Mouse (Mus musculus) hematopoietic stem cell, adult 5-6 weeks (primary cell): ENCODE data around the gene Ppil4. TPM values are rescaled to one million over a fixed set of nuclear protein-coding genes. Genes with fewer than 3 reads are reported as not detected.
A peak's percentile ranks its signal among the peaks of the same experiment; 100 is the strongest.

ENCODE experiments used
- ATAC-seq, 2 experiments: fragments of 125-278 bp in 1 of 2; replicated peaks in 1 of 2; 2 replicates each; pipeline ENCODE4 v1.8.0; 2016 to 2017; ENCODE audit warnings: inconsistent platforms in 2 of 2, mild to moderate bottlenecking in 2 of 2, moderate number of reproducible peaks in 2 of 2, low read depth in 1 of 2, moderate TSS enrichment in 1 of 2; ENCODE audit not compliant: low FRiP score in 2 of 2, poor library complexity in 2 of 2, severe bottlenecking in 2 of 2, insufficient read depth in 1 of 2, low TSS enrichment in 1 of 2
- total RNA-seq: library from RNA; stranded (forward); fragments of 172-1452, 232-1000 nt; gene quantifications from 2 replicates; pipeline ENCODE4 v1.2.3, GENCODE M21; 2017

Gene Ppil4
- total RNA-seq, 1 experiment from 2014 or later, result 99.6 TPM

DNA sequence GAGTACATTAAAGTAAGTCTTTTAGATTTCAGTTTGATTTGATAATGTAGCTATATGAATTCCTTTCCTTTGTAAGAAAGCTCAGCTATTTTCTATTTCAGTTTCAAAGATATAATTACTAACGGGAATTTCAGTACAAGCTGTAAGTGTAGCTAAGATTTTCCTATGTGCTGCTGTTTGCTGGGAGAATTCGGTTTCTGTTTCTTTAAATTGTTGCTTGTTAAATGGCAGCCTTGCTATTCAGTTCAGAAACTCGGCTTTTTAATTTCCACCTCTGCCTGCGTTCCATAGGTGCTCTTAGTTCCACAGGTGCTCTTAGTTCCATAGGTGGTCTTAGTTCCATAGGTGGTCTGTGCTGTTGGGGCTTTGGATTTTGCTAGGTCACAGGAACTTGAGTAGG, 26.5 kb downstream of the Ppil4 start:
- no peak for ATAC-seq

DNA sequence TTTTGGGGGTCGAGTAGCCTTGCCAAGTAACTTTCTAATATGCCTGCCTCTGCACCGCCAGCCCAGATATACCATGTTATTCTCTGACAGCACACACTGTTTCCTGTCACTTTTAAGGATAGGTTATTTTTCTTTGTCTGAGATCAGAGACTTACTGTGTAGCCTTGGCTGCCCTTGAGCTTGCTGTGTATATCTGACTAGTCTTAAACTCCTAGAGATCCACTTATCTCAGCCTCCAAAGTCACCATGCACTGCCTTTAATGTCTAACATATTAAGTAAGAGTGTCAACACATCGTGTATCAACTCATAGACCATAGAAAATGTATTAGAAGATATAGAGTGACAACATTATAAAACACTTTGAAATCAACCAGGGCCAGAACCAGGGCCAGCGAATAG, 26.9 kb downstream of the Ppil4 start:
- ATAC-seq, result no peak

DNA sequence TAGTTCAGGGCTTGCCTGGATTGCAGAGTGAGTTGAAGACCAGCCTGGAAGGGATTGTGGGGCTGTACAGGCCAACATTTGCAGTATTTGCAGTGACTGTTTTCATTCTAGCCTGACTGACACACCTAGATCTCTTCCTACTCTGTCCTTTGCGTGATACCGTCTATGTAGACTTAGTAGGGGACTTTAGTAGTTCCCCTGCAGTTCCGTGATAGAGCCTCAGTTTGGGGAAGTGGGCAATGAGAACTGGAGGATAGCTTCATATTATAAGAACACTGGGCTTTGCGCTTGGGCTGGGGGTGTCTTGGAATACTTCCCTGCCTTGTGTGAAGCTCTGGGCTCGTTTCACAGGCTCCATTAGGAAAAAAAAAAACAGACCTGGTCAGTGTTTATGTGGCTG, 27.5 kb downstream of the Ppil4 start:
- no peak for ATAC-seq

DNA sequence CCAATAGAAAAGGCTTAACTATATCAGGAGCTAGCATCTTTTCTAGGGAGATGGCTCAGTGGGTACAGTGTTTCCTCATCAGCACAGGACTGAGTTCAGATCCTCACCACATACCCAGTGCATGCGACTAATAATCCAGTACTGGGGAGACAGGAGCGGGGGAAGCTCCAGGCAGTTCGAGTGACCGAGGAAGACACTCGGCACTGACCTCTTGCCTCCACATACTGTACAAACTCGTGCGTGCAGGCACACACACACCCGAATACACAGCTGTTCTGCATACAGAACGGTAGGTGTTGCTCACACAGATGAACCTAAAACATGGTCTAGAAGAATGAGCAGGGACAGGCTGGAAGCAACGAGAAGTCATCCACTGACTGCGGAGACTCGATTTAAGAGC, 29.3 kb downstream of the Ppil4 start:
- ATAC-seq, result no peak

DNA sequence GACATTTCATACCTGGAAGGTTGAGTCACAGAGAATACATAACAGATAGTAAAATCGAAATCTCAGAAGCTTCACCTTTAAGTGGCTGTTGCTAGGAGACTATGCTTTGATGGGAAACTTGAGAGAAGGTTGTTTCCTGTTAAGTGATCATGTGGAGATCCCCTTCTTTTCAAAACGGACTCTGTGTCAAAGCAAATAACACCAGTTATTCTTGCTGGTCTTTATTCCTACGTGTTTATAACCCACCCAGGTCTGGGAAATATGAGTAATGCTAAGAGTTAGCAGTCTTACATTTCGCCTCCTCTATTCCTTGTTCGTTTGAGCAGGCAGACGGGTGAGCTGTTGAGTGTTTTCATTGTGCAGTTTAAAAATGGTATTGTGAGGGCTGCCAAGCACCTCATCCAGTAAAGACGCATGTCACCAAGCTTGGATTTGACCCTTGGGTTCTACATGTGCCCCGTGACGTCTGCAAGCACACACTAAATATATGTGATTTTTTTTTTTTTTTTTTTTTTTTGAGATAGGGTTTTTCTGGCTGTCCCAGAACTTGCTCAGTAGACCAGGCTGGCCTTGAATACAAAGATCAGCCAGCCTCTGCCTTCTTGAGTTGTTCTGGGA, 32.1 kb downstream of the Ppil4 start:
- ATAC-seq, result no peak

DNA sequence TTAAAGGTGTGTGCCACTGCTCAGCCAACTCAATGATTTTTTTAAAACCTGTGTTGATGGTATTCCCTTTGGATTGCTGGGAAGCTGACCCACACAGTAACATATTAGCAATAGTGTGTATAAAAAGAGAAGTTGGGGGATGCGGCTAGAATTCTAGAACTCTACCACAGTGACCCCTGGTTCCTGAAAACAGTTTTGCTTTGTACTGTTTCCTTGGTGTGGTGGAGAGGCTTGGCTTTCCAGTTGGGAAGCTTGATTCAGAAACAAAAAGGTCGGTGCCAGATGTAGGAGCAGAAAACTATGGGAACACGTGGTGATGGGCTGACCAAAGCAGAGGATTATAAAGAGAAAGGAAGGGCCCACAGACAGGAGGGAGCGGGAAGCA, 32.6 kb downstream of the Ppil4 start:
- ATAC-seq, result no peak

DNA sequence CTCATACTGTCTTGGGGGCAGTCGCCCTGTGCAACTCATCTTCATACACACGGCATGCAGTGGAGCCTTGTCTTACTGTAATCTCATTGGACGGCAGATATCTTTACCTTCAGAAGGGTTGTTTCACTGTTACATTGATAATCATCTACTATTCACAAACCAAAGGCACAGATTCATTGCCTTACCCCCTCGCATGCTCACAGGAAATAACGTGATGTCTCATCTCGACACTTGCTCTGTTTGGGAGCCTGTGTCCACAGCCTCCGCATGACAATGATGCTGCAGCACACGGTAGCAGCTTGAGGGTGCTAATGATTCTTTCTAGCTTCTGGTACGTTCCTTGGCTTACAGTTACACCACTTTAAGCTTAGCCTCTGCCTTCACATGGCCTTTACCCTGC, 33.4 kb downstream of the Ppil4 start:
- ATAC-seq, result no peak

DNA sequence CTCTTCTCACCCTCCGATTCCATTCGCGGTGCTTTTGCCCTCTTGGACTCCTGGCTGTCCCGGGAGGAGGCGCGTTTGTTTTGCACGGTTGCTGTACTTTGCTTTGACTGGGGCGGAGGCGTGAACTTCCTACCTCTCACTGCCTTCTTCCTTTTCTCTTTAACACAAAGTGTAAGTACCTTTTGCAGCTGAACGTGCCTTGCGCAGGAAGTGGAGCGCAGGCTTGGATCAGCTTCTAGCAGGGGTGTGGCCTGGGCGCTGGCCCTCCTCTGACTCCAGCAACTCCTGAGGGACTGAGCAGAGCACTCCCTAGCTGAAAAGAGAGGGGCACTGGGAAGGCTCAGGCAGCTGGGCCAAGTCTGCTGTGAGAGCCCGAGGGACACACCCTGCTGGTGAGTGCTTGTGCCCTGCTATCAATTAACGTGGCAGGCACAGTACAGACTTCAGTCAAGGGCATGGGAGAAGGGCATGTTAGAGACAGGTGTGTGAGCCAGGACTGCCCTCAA, 39.5 kb downstream of the Ppil4 start, which contains the start of gene Zc3h12d:
TSS of gene Zc3h12d (plus strand) at position 300 of the 506 bp plus-strand sequence.
- ATAC-seq, result peak; percentile 74 to 77

DNA sequence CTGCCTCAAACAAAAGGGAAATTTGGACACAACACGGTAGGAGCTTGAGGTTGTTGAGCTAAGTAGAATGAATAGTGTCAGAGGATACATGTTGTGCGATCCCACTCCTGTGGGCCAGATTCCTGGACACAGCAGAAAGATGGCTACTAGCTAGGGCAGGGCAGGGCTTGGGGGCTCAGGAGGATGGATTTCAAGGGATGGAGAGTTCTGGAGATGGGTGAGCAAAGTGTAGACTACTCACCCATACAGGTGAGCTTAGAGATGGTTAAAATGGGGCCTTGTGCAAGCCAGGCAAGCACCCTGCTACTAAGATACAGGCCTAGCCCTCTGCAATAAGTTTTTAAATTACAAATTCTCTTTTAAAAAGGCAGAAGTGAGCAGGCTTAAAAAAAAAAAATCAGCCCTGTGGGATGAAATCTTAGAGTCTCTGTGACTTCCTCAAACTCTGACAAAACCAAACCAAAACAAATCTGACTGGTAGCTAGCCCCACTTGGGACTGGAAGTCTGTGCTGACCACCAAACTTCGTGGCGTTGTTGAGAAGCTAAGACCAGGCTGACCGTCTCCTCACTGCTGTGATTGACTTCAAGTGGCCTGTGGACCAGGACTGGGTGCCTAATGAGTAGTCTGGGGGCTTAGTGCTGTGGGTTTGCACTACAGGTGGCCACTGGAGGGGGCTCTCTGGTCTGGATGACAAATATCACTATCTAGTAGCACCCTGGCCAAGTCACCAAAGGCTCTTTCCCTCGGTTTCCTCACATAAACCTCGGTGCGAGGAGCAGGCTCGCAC, 40.9 kb downstream of the Ppil4 start:
- no peak; a peak in 1 of 4 replicates for ATAC-seq

DNA sequence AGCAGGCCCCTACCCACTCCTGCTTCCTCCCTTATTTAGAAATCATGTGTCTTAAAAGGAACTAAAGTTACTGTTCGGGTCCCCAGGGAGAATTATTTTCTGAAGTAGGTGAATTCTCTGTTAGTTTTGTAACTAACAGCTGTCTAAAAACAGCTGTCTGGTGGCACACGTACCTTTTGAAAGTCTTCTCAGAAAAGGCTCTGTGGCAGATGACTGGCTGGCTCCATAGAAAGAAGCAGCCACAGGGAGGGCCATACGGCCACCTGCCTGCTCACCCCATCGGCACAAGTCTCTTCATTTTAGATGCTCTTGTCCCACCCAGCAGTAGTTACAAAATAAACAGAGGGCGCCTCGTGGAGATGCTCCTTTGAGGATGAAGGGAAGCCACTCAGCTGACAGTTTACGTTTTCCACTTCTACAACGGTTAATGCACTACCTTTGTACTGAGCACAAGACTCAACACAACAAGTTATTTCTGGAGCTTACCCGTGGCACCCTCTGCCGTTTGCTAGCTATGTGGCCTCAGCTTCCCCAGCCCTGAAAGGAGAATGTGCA, 42.1 kb downstream of the Ppil4 start:
- ATAC-seq, result no peak

DNA sequence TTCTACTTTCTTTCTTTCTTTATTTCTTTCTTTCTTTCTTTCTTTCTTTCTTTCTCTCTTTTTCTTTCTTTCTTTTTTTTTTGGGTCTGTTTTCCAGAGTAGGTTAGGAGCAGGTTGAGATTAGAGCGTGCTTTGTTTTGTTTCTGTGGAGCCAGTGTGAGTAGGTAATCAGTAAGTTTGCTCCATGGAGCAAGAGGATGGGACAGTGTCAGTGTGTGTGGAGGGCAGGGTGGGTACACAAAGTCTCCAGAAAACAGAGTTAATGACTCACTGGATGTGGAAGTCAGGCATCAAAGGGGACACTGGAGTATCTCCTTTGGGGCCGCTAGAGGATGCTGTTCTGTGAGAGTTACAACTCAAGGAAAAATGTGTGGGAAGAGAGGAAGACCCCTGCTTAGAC, 44.2 kb downstream of the Ppil4 start:
- ATAC-seq, result no peak

DNA sequence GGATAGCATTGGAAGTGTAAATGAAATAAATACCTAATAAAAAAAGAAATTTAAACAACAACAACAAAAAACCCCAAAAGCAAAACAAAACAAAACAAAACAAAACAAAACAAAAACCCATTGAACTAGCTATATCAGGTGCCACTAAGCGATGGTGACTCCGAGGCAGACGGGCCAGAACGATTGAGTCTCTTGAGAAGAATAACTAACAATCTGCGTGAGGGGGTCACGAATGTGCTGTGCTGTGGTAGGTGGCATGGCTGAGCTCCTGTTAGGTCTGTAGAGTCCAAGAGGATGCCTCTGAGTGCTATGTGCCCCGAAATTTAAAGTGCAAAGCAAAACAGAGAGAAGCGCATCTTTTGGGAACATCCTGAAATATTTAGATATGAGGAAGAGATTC, 44.8 kb downstream of the Ppil4 start:
- ATAC-seq, result no peak

DNA sequence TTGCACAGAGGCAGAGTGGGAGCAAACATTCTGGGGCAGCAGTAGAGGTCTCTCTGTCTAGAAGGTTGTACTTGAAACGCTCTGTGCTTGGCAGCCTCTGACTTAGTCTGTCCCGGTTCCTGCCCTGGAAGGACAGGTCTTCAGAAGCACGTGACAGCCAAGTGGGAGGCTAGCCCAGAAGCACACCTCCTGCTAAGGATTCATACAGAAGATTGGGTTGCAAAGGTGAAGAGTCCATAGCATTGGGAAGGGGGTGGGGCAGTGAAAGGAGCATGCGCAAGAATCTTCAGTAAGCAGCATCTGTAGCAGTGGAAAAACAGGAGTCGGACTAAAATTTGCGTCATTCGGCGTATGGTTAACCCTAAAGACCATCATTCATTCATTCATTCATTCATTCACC, 45.3 kb downstream of the Ppil4 start:
- ATAC-seq, result no peak

DNA sequence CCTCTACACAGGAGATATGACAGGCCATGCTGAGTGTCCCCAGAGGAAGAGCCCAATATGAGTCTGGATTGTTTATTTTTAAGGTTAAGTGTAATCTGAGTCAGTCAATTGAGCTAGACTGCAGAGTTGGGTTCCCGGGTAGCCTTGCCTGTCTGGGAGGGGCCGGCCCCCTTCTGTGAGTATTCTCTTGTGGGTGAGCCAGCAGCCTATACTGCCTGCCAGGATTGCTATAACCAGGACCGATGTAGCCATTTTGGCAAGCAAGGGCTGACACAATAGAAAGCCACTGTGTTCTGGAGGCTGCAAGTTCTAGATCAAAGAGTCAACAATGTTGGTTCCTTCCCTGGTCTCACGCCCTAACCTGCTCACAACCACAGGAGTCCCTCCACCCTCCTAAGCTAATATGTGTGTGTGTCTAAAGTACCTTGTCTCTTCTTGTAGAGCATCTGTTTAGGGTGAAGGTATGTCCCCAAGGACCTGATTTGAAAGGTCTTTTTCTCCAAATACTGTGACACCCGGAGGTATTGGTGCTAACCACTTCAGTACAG, 46.3 kb downstream of the Ppil4 start:
- no peak for ATAC-seq

DNA sequence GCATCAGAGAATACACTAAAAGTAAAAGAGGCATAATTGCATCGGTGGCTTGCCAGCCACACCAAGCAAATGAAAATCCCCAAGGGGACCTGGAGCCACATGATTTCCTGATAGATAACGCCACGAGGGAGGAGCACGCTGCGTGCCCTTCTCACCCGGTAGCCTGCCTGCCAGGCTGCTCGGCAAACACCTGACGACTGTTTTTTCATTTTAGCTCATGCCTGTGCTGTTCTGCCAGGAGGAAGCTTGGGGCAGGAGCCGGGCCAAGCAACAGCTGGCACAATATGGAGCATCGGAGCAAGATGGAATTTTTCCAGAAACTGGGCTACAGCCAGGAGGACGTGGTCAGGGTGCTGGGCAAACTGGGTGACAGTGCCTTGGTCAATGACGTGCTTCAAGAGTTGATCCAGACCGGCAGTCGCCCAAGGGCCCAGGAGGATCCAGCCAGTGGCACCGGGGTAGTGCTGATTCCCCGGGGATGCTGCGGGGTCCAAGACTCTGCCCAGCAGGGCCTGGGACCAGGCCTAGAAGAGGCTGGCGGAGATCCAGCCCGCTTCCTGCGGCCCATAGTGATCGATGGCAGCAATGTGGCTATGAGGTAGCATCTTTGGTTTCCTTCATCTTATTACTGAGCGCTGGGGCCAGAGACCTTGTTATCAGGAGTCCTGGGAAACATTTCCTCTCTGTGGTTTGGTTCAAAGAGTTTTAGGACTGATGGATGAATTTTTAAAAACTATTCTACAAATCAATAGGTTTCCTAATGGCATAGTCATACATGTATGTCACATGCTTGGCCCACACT, 47.1 kb downstream of the Ppil4 start:
- peak; percentile 3 to 36; a peak in 1 of 4 replicates for ATAC-seq

DNA sequence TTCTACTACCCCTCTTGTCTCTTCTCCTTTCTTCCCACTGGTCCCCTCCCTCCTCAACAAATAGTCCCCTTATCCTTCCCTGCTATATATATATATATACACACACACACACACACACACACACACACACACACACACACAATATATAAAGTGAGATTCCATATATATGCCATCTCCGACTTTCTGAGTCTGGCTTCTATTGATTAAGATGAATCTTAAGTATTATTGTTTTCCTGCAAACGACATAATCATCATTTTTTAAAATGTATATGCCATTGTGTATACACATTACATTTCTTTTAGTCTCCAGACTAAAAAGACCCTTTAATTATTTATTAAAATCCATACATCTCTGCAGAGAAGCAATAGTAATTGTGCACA, 47.7 kb downstream of the Ppil4 start:
- ATAC-seq, result no peak

DNA sequence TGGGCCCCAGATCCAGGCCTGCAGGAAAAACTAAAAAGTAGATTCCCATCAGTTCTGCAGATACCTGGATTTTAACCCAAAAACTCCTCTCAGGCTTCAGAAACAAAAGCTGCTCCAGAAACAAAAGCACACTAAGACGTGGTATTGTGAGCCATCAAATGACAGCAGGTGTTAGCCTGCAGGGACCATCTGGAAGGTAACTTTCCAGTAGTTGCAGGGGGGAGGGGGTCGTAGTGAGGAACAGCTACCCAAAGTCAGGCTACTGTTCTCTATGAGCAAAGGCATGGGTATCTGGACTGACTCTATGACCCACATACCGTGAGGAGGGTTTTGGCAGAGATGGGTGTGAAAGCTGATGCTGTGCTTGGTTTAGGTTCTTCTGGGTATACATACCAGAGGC, 48.1 kb downstream of the Ppil4 start:
- ATAC-seq, result no peak
